Mouse (Mus musculus) limb, embryonic 14.5 days (tissue): Measurements from ENCODE around the gene Hic2. TPM values are rescaled to one million over a fixed set of nuclear protein-coding genes. Genes with fewer than 3 reads are reported as not detected.

Experiments used
- ATAC-seq: fragments of 200-750 bp; cut with Nextera tagmentation; 2 replicates; pipeline ENCODE4 v1.8.0; 2017; ENCODE audit warnings: low read depth, moderate number of reproducible peaks, moderate TSS enrichment; ENCODE audit not compliant: low FRiP score
- DNase-seq: peaks from one replicate; pipeline ENCODE4 v3.0.0-alpha.2; 2015; ENCODE audit warnings: low spot score
- H3K27ac ChIP-seq: fragments of 300-500 bp; sonication (generic); replicated peaks from 2 replicates; pipeline ENCODE4 v1.5.1; 2014; ENCODE audit warnings: low read depth, mild to moderate bottlenecking, low read length, moderate library complexity, mixed read lengths
- H3K27me3 ChIP-seq: fragments of 300-500 bp; sonication (generic); 2 replicates; pipeline ENCODE4 v1.6.1; 2014; ENCODE audit warnings: low read length, mixed read lengths; ENCODE audit not compliant: control insufficient read depth, insufficient read depth
- H3K36me3 ChIP-seq: fragments of 300-500 bp; sonication (generic); 2 replicates; pipeline ENCODE4 v1.6.1; 2014; ENCODE audit warnings: mild to moderate bottlenecking, low read length, moderate library complexity, mixed read lengths; ENCODE audit not compliant: control insufficient read depth, insufficient read depth
- H3K4me1 ChIP-seq: fragments of 300-500 bp; sonication (generic); 2 replicates; pipeline ENCODE4 v1.6.1; 2014; ENCODE audit warnings: antibody characterized with exemption, low read length, mixed read lengths; ENCODE audit not compliant: control insufficient read depth, insufficient read depth
- H3K4me2 ChIP-seq: fragments of 300-500 bp; sonication (generic); replicated peaks from 2 replicates; pipeline ENCODE4 v1.6.1; 2014; ENCODE audit warnings: low read depth, mild to moderate bottlenecking, low read length, moderate library complexity; ENCODE audit not compliant: severe bottlenecking
- H3K4me3 ChIP-seq: fragments of 300-500 bp; sonication (generic); replicated peaks from 2 replicates; pipeline ENCODE4 v1.5.1; 2014; ENCODE audit warnings: low read length
- H3K9ac ChIP-seq: fragments of 300-500 bp; sonication (generic); 2 replicates; pipeline ENCODE4 v1.6.1; 2014; ENCODE audit warnings: mild to moderate bottlenecking, low read depth, low read length, moderate library complexity; ENCODE audit not compliant: severe bottlenecking
- H3K9me3 ChIP-seq: fragments of 300-500 bp; sonication (generic); 2 replicates; pipeline ENCODE4 v1.6.1; 2016; ENCODE audit warnings: low read length; ENCODE audit not compliant: control insufficient read depth
- POLR2A ChIP-seq: fragments of 200-500 bp; IDR thresholded peaks from 2 replicates; pipeline ENCODE4 v1.8.0; 2012; ENCODE audit warnings: inconsistent platforms, mild to moderate bottlenecking, moderate library complexity, borderline replicate concordance; ENCODE audit not compliant: insufficient read depth, insufficient read length; ENCODE audit errors: extremely low read depth
- WGBS: fragments of 180-500 bp; shearing (Covaris S2); extraction: QIAGEN DNeasy Blood & Tissue Kit; methylation state at CpG from one replicate; pipeline ENCODE4 v1.1.7; 2014; 5-methylcytosine and 5-hydroxymethylcytosine counted together
- polyA plus RNA-seq, 2 experiments: library from polyadenylated mRNA; depleted of rRNA in 1 of 2; stranded (reverse) in 1 of 2; unstranded in 1 of 2; fragments of >200 nt; fragmentation: Nextera tagmentation in 1 of 2; extraction: Ambion mirVana in 1 of 2; gene quantifications; 2 replicates each; pipeline versions ENCODE4 v1.2.1 to v1.2.3; 2012 to 2014

The Hic2 gene
- polyA plus RNA-seq, 2 experiments = 4.6 to 7.8 TPM

GRCm38 (mm10) chr16:17200953-17201707 is 32.2 kb upstream of the Hic2 start:
- Histone ChIP-seq H3K4me3 (peak overlapping the region; percentile 100), H3K36me3 (peaks cover 9% of the 10 kb centered on the region; the same call in 1 of the 2 replicates), H3K27ac (peak overlapping the region; percentile 82), H3K9ac (peak overlapping the region; percentile 100), H3K4me1 (peaks cover 10% of the 10 kb centered on the region; the same call in 1 of the 2 replicates), H3K27me3 (no peaks in the 10 kb centered on the region), H3K4me2 (peak overlapping the region; percentile 58), H3K9me3 (no peaks in the 10 kb centered on the region)
- ATAC-seq (peak; percentile 90), DNase-seq (peak; percentile 86)
- under 1% methylated on average over 47 of the region's 72 CpGs for WGBS
- TF ChIP-seq POLR2A = peak; percentile 48; the same call in 1 of the 2 replicates

GRCm38 (mm10) chr16:17201977-17202376 is 31.4 kb upstream of the Hic2 start:
- H3K4me3 ChIP-seq = 0 out of 2 replicates have a peak overlapping the region, but pooled peaks have one; percentile 100
- H3K9me3 ChIP-seq = no peaks in the 10 kb centered on the region
- WGBS = 58% methylated on average over 2 of the region's 2 CpGs
- ATAC-seq (no peak), DNase-seq (peak; percentile 49)
- peaks cover 8% of the 10 kb centered on the region; the same call in 1 of the 2 replicates for H3K4me1 ChIP-seq
- no peaks in the 10 kb centered on the region for H3K27me3 ChIP-seq
- no peak overlapping the region for H3K27ac ChIP-seq
- peak overlapping the region; percentile 58; the same call in 1 of the 2 replicates for H3K4me2 ChIP-seq
- no peak for TF ChIP-seq POLR2A
- no peak overlapping the region for H3K9ac ChIP-seq
- H3K36me3 ChIP-seq = peaks cover 5% of the 10 kb centered on the region; the same call in 1 of the 2 replicates

GRCm38 (mm10) chr16:17202549-17202948 is 30.8 kb upstream of the Hic2 start, which contains the start of gene Ube2l3:
Gene Ube2l3 (minus strand): TSS chr16:17202649.
- DNase-seq (no peak), ATAC-seq (no peak)
- H3K4me3 ChIP-seq = peak within 1 kb of the TSS; percentile 100
- H3K9ac ChIP-seq = no peak within 1 kb of the TSS
- H3K27ac ChIP-seq = peak within 1 kb of the TSS; percentile 82; the same call in 1 of the 2 replicates
- 0 out of 2 replicates have a peak, but pooled peaks cover 7% of the 10 kb centered on the region for H3K4me1 ChIP-seq
- no peaks in the 10 kb centered on the region for H3K9me3 ChIP-seq
- peaks cover 5% of the 10 kb centered on the region; the same call in 1 of the 2 replicates for H3K36me3 ChIP-seq
- peak within 1 kb of the TSS; percentile 58; the same call in 1 of the 2 replicates for H3K4me2 ChIP-seq
- no peak for TF ChIP-seq POLR2A
- 88% methylated on average over 1 of the region's 1 CpGs for WGBS
- H3K27me3 ChIP-seq = no peaks in the 10 kb centered on the region

- H3K36me3 ChIP-seq = no peaks in the 10 kb centered on the region
- H3K4me3 ChIP-seq = no peak overlapping the region
- H3K9me3 ChIP-seq = no peaks in the 10 kb centered on the region
- 2% methylated on average over 6 of the region's 6 CpGs for WGBS
- H3K9ac ChIP-seq = no peak overlapping the region
- DNase-seq (peak; percentile 14), ATAC-seq (no peak)
- H3K4me1 ChIP-seq = peaks cover 8% of the 10 kb centered on the region
- H3K27me3 ChIP-seq = peaks cover 3% of the 10 kb centered on the region; the same call in 1 of the 2 replicates
- H3K27ac ChIP-seq = no peak overlapping the region
- no peak overlapping the region for H3K4me2 ChIP-seq
- no peak for TF ChIP-seq POLR2A
Observed at GRCm38 (mm10) chr16:17204990-17205389, 28.4 kb upstream of the Hic2 start.
